Mouse (Mus musculus): Measurements from ENCODE around the gene Tbxas1. TPM values are rescaled to one million over a fixed set of nuclear protein-coding genes. Genes with fewer than 3 reads are reported as not detected.

The Tbxas1 gene
- polyA plus RNA-seq, 1 experiment from 2014 or later, result 1.1 TPM

DNA sequence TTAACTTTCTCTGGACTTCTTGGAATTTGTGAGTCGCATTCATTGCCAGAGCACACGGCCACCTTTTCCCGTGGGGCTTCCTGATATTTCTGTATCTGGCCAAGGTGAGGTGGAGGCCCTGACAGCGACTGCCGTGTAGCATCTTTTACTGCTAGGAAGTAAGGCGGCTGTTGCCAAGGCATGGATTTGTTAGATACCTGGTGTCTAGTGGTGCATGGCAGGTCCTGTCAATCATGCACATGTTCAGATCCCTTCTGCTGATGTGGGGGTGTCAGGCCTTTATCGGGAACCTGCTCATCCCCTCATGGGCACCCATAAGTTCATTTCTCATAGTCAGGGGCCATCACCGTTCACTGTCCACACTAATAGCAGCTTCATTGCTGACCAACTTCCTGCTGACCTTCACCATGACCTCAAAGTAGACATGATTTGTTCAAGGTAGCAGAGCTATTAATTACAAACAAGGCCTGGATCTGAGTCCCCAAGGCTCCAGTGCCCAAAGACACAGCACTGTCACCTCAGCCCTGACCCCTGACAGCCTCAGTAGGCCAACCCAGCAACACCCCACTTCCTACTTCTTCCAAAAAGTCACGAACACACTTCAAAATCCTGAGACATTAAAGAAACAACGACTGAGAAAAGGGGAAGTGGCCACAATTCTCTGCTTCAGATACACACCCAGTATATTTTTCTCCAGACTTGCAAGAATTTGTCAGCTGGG lies 98.4 kb downstream of the Tbxas1 start:
- no peak overlapping the region for H3K4me3 ChIP-seq
- no peaks in the 10 kb centered on the region for H3K36me3 ChIP-seq (ENCODE audit: poor library complexity, severe bottlenecking)
- WGBS, result 92% methylated on average over 10 of the region's 10 CpGs
- H3K9me3 ChIP-seq (replicated peaks), result no peaks in the 10 kb centered on the region
- H3K4me2 ChIP-seq, result no peak overlapping the region
- no peak overlapping the region for H3K27ac ChIP-seq
- no peak for ATAC-seq
- H3K9ac ChIP-seq, result no peak overlapping the region
- H3K27me3 ChIP-seq, result no peaks in the 10 kb centered on the region
- H3K4me1 ChIP-seq, result no peaks in the 10 kb centered on the region

DNA sequence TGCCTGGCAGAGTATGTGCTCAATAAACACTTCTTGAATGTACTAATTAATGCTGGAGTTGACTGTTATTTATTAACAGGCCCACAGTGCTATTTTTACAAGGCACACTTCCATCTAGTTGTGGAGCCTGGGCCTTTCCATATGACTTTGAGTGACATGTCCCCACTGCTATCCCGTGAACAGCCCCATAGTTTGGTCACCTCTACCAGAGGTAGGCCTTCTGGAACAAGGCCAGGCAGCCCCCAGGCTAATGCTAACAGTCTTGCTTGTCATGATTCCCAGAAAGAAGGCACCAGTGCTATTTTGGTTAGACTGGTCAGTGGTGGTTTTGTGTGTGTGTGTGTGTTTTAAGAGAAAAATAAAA lies 98.9 kb downstream of the Tbxas1 start:
- no peaks in the 10 kb centered on the region for H3K27me3 ChIP-seq
- H3K36me3 ChIP-seq (ENCODE audit: poor library complexity, severe bottlenecking), result no peaks in the 10 kb centered on the region
- no peaks in the 10 kb centered on the region for H3K4me1 ChIP-seq
- H3K27ac ChIP-seq, result no peak overlapping the region
- ATAC-seq, result no peak
- H3K4me3 ChIP-seq, result no peak overlapping the region
- no peaks in the 10 kb centered on the region for H3K9me3 ChIP-seq (replicated peaks)
- 65% methylated on average over 1 of the region's 1 CpGs for WGBS
- no peak overlapping the region for H3K4me2 ChIP-seq
- H3K9ac ChIP-seq, result no peak overlapping the region

DNA sequence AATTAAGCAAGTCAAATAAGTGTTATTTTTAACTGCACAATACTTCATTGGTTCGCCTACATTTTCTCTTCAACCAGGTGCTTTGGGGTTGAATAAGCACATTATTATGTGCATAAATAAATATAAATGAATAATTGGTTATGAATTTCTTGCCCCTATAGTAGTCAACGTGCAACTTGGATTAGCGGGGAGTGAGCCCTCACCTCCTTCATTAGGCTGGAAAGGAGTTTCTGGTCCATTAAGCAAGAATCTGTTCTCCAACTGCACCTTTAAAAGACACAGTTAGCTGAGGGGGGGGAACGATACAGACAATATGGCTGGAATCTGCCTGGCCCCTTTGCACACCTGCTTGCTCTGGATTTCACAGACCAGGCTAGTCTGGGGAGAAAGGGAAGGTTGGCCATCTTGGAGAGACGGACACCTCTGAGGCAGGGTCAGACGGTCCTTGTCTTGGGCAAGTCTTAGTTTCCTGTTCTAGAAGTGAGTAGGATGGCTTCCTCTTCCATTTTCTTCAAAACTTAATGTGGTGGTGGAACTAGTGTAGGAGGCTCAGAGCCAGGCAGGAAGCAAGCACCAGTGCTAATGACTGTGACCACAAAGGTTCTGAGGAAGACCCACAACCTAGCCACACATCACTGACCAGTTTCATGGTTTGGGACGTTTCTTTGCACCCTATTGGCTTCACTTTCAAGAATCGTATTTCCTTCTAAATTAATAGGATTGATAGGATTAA lies 99.5 kb downstream of the Tbxas1 start:
- H3K4me2 ChIP-seq, result no peak overlapping the region
- no peak overlapping the region for H3K27ac ChIP-seq
- no peaks in the 10 kb centered on the region for H3K36me3 ChIP-seq (ENCODE audit: poor library complexity, severe bottlenecking)
- no peaks in the 10 kb centered on the region for H3K4me1 ChIP-seq
- no peaks in the 10 kb centered on the region for H3K9me3 ChIP-seq (replicated peaks)
- WGBS, result 84% methylated on average over 8 of the region's 8 CpGs
- no peaks in the 10 kb centered on the region for H3K27me3 ChIP-seq
- H3K4me3 ChIP-seq, result no peak overlapping the region
- ATAC-seq, result no peak
- H3K9ac ChIP-seq, result no peak overlapping the region

- Histone ChIP-seq H3K27ac (no peak overlapping the region), H3K36me3 (ENCODE audit: poor library complexity, severe bottlenecking) (no peaks in the 10 kb centered on the region), H3K9me3 (replicated peaks) (no peaks in the 10 kb centered on the region), H3K9ac (no peak overlapping the region), H3K27me3 (no peaks in the 10 kb centered on the region), H3K4me2 (no peak overlapping the region), H3K4me3 (no peak overlapping the region), H3K4me1 (no peaks in the 10 kb centered on the region)
- no peak for ATAC-seq
- WGBS, result 91% methylated on average over 4 of the region's 4 CpGs
Observed at GRCm38 (mm10) chr6:38975866-38976265, 100.7 kb downstream of the Tbxas1 start.

- Histone ChIP-seq H3K9ac (no peak overlapping the region), H3K9me3 (replicated peaks) (no peaks in the 10 kb centered on the region), H3K27me3 (no peaks in the 10 kb centered on the region), H3K4me3 (no peak overlapping the region), H3K4me1 (no peaks in the 10 kb centered on the region), H3K36me3 (ENCODE audit: poor library complexity, severe bottlenecking) (no peaks in the 10 kb centered on the region), H3K4me2 (no peak overlapping the region), H3K27ac (no peak overlapping the region)
- 71% methylated on average over 2 of the region's 2 CpGs for WGBS
- no peak for ATAC-seq
Observed at GRCm38 (mm10) chr6:38976355-38976754, 101.2 kb downstream of the Tbxas1 start.

DNA sequence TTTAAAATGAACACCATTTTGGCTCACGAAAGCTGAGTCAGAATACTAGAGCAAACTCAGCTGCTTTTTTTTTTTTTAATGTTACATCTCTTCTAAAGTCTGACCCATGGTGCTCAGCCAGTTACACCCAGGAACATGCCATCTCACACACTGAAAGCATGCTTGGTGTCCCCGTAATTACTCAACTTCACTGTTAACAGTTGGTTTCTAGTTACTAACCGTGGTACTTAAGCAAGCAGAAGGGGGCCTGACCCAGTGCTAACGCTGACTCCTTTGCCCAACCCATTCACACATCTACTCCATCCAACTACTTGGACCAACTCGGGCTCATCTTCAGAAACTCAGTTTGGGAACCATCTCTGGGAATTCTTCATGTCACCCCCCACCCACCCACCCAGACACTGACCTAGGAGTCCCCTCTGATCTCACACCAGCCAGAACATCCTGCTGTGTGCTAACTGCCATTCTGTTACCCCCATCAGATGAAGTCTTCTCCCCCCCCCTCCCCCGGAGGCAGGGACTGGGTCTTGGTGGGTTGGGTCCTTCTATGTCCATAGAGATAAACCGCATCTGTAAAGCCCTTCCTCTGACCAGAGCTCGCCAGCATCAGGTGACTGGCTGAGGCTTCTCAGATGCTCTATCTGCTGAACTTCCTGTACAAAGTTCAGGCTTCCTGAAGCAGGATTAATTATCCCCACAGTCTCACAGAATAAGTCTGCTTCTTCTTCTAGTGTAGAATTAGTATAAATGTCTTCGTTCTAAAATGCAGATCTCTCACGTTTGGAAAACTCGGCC lies 105.9 kb downstream of the Tbxas1 start:
- H3K4me2 ChIP-seq, result no peak overlapping the region
- no peak overlapping the region for H3K9ac ChIP-seq
- no peak overlapping the region for H3K4me3 ChIP-seq
- no peak for ATAC-seq
- no peaks in the 10 kb centered on the region; the same call in 1 of the 2 replicates for H3K4me1 ChIP-seq
- no peaks in the 10 kb centered on the region for H3K36me3 ChIP-seq (ENCODE audit: poor library complexity, severe bottlenecking)
- 86% methylated on average over 11 of the region's 11 CpGs for whole genome bisulfite sequencing
- no peak overlapping the region for H3K27ac ChIP-seq
- no peaks in the 10 kb centered on the region for H3K27me3 ChIP-seq
- no peaks in the 10 kb centered on the region for H3K9me3 ChIP-seq (replicated peaks)

DNA sequence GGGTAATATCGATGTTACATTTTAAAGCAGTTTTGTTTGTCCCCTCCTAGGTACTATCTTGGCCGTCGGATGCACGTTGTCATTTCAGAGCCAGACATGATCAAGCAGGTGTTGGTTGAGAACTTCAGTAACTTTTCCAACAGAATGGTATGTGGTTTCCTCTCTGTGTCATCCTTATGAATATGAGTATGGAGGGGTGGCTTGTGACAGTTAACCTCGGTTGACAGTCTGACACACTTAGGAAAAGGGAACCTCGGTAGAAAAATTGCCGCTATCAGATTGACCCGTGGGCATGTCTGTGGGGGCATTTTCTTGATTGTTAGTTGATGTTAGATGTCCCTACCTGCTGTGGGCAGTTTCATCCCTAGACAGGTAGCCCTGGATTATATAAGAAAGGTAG lies 106.9 kb downstream of the Tbxas1 start:
- Histone ChIP-seq H3K9ac (no peak overlapping the region), H3K4me1 (no peaks in the 10 kb centered on the region; the same call in 1 of the 2 replicates), H3K9me3 (replicated peaks) (no peaks in the 10 kb centered on the region), H3K27me3 (no peaks in the 10 kb centered on the region), H3K27ac (no peak overlapping the region), H3K4me2 (no peak overlapping the region), H3K36me3 (ENCODE audit: poor library complexity, severe bottlenecking) (no peaks in the 10 kb centered on the region), H3K4me3 (no peak overlapping the region)
- no peak for ATAC-seq
- 98% methylated on average over 8 of the region's 8 CpGs for WGBS

DNA sequence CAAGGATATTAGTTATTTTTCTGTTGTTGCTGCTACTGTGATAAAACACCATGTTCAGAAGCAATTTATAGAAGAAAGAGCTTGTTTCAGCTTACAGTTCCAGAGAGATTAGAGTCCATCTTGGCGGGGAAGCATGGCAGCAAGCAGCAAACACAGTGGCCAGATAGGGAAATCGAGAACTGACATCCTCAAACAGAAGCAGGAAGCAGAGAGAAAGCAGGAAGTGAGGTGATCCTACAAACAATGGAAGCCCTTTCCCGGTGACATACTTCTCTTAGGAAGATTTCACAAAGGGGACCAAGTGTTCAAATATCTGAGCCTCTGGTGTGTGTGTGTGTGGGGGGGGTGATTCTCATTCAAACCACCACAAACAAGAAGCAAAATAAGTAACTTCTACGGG lies 107.5 kb downstream of the Tbxas1 start:
- no peak overlapping the region for H3K4me3 ChIP-seq
- ATAC-seq, result no peak
- no peaks in the 10 kb centered on the region; the same call in 1 of the 2 replicates for H3K4me1 ChIP-seq
- no peaks in the 10 kb centered on the region for H3K27me3 ChIP-seq
- no peak overlapping the region for H3K4me2 ChIP-seq
- no peak overlapping the region for H3K9ac ChIP-seq
- H3K36me3 ChIP-seq (ENCODE audit: poor library complexity, severe bottlenecking), result no peaks in the 10 kb centered on the region
- no peak overlapping the region for H3K27ac ChIP-seq
- 76% methylated on average over 4 of the region's 4 CpGs for WGBS
- no peaks in the 10 kb centered on the region for H3K9me3 ChIP-seq (replicated peaks)

- no peaks in the 10 kb centered on the region for H3K36me3 ChIP-seq (ENCODE audit: poor library complexity, severe bottlenecking)
- no peak overlapping the region for H3K27ac ChIP-seq
- ATAC-seq, result no peak
- H3K9me3 ChIP-seq (replicated peaks), result no peaks in the 10 kb centered on the region
- H3K4me2 ChIP-seq, result no peak overlapping the region
- no peak overlapping the region for H3K9ac ChIP-seq
- H3K4me3 ChIP-seq, result no peak overlapping the region
- H3K4me1 ChIP-seq, result no peaks in the 10 kb centered on the region; the same call in 1 of the 2 replicates
- WGBS, result 55% methylated on average over 7 of the region's 7 CpGs
- no peaks in the 10 kb centered on the region for H3K27me3 ChIP-seq
Observed at GRCm38 (mm10) chr6:38983060-38983459, 107.9 kb downstream of the Tbxas1 start.

DNA sequence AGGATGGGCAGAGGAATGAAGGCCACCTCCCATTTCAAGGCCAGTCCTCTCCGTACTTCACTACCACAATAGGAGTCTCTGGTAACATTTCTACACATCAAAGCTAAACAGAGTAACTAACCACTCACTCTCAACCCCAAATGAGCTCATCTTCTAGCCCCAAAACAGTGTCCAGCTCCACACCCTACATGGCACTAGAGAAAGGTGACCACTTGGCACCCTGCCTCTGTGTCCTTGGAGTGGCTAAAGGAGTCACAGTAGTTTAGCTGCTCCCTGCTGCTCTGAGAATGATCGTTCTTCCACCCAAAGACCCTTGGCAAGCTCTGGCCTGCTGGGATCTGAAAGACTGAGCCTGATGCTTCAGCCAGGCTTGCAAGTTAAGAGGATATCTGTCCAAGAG lies 109.4 kb downstream of the Tbxas1 start:
- no peak for ATAC-seq
- no peak overlapping the region for H3K4me3 ChIP-seq
- no peak overlapping the region for H3K9ac ChIP-seq
- no peaks in the 10 kb centered on the region for H3K9me3 ChIP-seq (replicated peaks)
- 91% methylated on average over 2 of the region's 2 CpGs for WGBS
- H3K36me3 ChIP-seq (ENCODE audit: poor library complexity, severe bottlenecking), result no peaks in the 10 kb centered on the region
- no peak overlapping the region for H3K27ac ChIP-seq
- no peaks in the 10 kb centered on the region for H3K27me3 ChIP-seq
- no peaks in the 10 kb centered on the region; the same call in 1 of the 2 replicates for H3K4me1 ChIP-seq
- H3K4me2 ChIP-seq, result no peak overlapping the region

- Histone ChIP-seq H3K4me3 (no peak overlapping the region), H3K27me3 (no peaks in the 10 kb centered on the region), H3K9me3 (replicated peaks) (no peaks in the 10 kb centered on the region), H3K27ac (no peak overlapping the region), H3K4me2 (no peak overlapping the region), H3K4me1 (no peaks in the 10 kb centered on the region; the same call in 1 of the 2 replicates), H3K9ac (no peak overlapping the region), H3K36me3 (ENCODE audit: poor library complexity, severe bottlenecking) (no peaks in the 10 kb centered on the region)
- ATAC-seq, result no peak
- 73% methylated on average over 10 of the region's 10 CpGs for WGBS
Observed at GRCm38 (mm10) chr6:38986641-38987040, 111.4 kb downstream of the Tbxas1 start.

- no peaks in the 10 kb centered on the region for H3K9me3 ChIP-seq (replicated peaks)
- ATAC-seq, result no peak
- H3K36me3 ChIP-seq (ENCODE audit: poor library complexity, severe bottlenecking), result no peaks in the 10 kb centered on the region
- WGBS, result 55% methylated on average over 4 of the region's 4 CpGs
- no peak overlapping the region for H3K4me2 ChIP-seq
- no peak overlapping the region for H3K9ac ChIP-seq
- no peaks in the 10 kb centered on the region for H3K4me1 ChIP-seq
- no peaks in the 10 kb centered on the region for H3K27me3 ChIP-seq
- H3K4me3 ChIP-seq, result no peak overlapping the region
- H3K27ac ChIP-seq, result no peak overlapping the region
Observed at GRCm38 (mm10) chr6:38992016-38992415, 116.8 kb downstream of the Tbxas1 start.

Data from forebrain, embryonic 13.5 days (tissue).